In genomic region chr15:5262874-5263504, GRCm38 (mm10) we compare ENCODE assay signal across 18 mouse cellular contexts. TPM values are rescaled to one million over a fixed set of nuclear protein-coding genes. Genes with fewer than 3 reads are reported as not detected.
DNase-seq lines count a peak whose midpoint lies in the region; ATAC-seq lines count a peak whose summit lies in the region.
"Had no signal": no experiment of that assay in that cellular context is flagged by ENCODE, and none has a peak within 500 bp of the region (broad histone marks: within the 10 kb centered on the region; RNA-seq: fewer than 3 reads in every experiment).

No protein-coding gene starts in this region.

- H3K9ac ChIP-seq in forebrain, embryonic 14.5 days (ENCODE audit: low read length), result no peak overlapping the region
- no peak overlapping the region for H3K9ac ChIP-seq in forebrain, embryonic 12.5 days
- no peak overlapping the region for H3K9ac ChIP-seq in kidney, embryonic 14.5 days (ENCODE audit: low read depth, low read length)
- H3K9ac ChIP-seq: heart, embryonic 15.5 days; lung, embryonic 14.5 days; midbrain, embryonic 13.5 days; neural tube, embryonic 12.5 days had no signal

- no peaks in the 10 kb centered on the region for H3K9me3 ChIP-seq in forebrain, embryonic 14.5 days (replicated peaks; ENCODE audit: control insufficient read depth, low read length)
- no peaks in the 10 kb centered on the region for H3K9me3 ChIP-seq in forebrain, embryonic 12.5 days
- H3K9me3 ChIP-seq in kidney, embryonic 14.5 days (ENCODE audit: control insufficient read depth, low read length), result no peaks in the 10 kb centered on the region
- H3K9me3 ChIP-seq: G1E; heart, embryonic 15.5 days; midbrain, embryonic 13.5 days; neural tube, embryonic 12.5 days had no signal

- peak; percentile 32 for DNase-seq in forebrain, embryonic 14.5 days (ENCODE audit: low spot score)
- no peak for DNase-seq in kidney, adult 9 months
- peak; percentile 41 to 52 for DNase-seq in B cell, adult 2 months
- DNase-seq in induced T-regulatory cell, adult 2 months (ENCODE audit: low read depth), result peak; percentile 48
- no peak for DNase-seq in urinary bladder, adult 18-20 months (ENCODE audit: low spot score in 2 of 2)
- DNase-seq in urinary bladder, postnatal 36 days (ENCODE audit: low spot score in 2 of 2), result no peak
- DNase-seq: adrenal gland, postnatal 25 days; cerebellum, adult 11-12 months; gastrocnemius, postnatal 14 days; lung, embryonic 14.5 days had no signal

- WGBS in forebrain, embryonic 14.5 days, result 72% methylated on average over 10 of the region's 10 CpGs
- 81% methylated on average over 10 of the region's 10 CpGs for WGBS in forebrain, embryonic 12.5 days
- WGBS in kidney, embryonic 14.5 days, result 29% methylated on average over 10 of the region's 10 CpGs

- H3K27me3 ChIP-seq in forebrain, embryonic 14.5 days (replicated peaks; ENCODE audit: control insufficient read depth, insufficient read depth, low read length), result no peaks in the 10 kb centered on the region
- H3K27me3 ChIP-seq in forebrain, embryonic 12.5 days, result no peaks in the 10 kb centered on the region
- H3K27me3 ChIP-seq in kidney, embryonic 14.5 days (ENCODE audit: control insufficient read depth, insufficient read depth, low read length), result no peaks in the 10 kb centered on the region
- H3K27me3 ChIP-seq: heart, embryonic 15.5 days; midbrain, embryonic 13.5 days; neural tube, embryonic 12.5 days had no signal

- no peak overlapping the region; the same call in 1 of the 2 replicates for H3K27ac ChIP-seq in forebrain, embryonic 14.5 days (ENCODE audit: low read depth, low read length)
- H3K27ac ChIP-seq in forebrain, embryonic 12.5 days, result no peak overlapping the region
- H3K27ac ChIP-seq in kidney, embryonic 14.5 days (ENCODE audit: low read depth, low read length), result no peak overlapping the region
- H3K27ac ChIP-seq: heart, embryonic 15.5 days; midbrain, embryonic 13.5 days; neural tube, embryonic 12.5 days had no signal

- ATAC-seq in forebrain, embryonic 14.5 days, result no peak
- no peak for ATAC-seq in forebrain, embryonic 12.5 days (ENCODE audit: low FRiP score)
- ATAC-seq in kidney, embryonic 14.5 days (ENCODE audit: low FRiP score, low TSS enrichment), result 0 out of 2 replicates have a peak, but pooled peaks have one; percentile 37
- ATAC-seq: intestine, postnatal 0 days; midbrain, embryonic 13.5 days had no signal

- no peaks in the 10 kb centered on the region for H3K36me3 ChIP-seq in forebrain, embryonic 14.5 days (ENCODE audit: control insufficient read depth, insufficient read depth, low read length)
- no peaks in the 10 kb centered on the region for H3K36me3 ChIP-seq in forebrain, embryonic 12.5 days (replicated peaks)
- H3K36me3 ChIP-seq in kidney, embryonic 14.5 days (ENCODE audit: control insufficient read depth, insufficient read depth, low read length), result no peaks in the 10 kb centered on the region
- H3K36me3 ChIP-seq: G1E; heart, embryonic 15.5 days; midbrain, embryonic 13.5 days; neural tube, embryonic 12.5 days had no signal

- no peak overlapping the region for H3K4me2 ChIP-seq in forebrain, embryonic 14.5 days (ENCODE audit: low read length)
- no peak overlapping the region for H3K4me2 ChIP-seq in forebrain, embryonic 12.5 days
- no peak overlapping the region; the same call in 1 of the 2 replicates for H3K4me2 ChIP-seq in kidney, embryonic 14.5 days (replicated peaks; ENCODE audit: low read depth, low read length)
- H3K4me2 ChIP-seq: heart, embryonic 15.5 days; lung, embryonic 14.5 days; midbrain, embryonic 13.5 days; neural tube, embryonic 12.5 days had no signal

- H3K4me1 ChIP-seq in forebrain, embryonic 14.5 days (ENCODE audit: control insufficient read depth, insufficient read depth, low read length), result no peaks in the 10 kb centered on the region
- H3K4me1 ChIP-seq in forebrain, embryonic 12.5 days, result no peaks in the 10 kb centered on the region
- peaks cover 22% of the 10 kb centered on the region; the same call in 1 of the 2 replicates for H3K4me1 ChIP-seq in kidney, embryonic 14.5 days (ENCODE audit: control insufficient read depth, insufficient read depth, low read length)
- H3K4me1 ChIP-seq: heart, embryonic 15.5 days; midbrain, embryonic 13.5 days; neural tube, embryonic 12.5 days had no signal

- no peak overlapping the region for H3K4me3 ChIP-seq in forebrain, embryonic 14.5 days (ENCODE audit: low read depth, low read length)
- H3K4me3 ChIP-seq in forebrain, embryonic 12.5 days (replicated peaks), result no peak overlapping the region
- no peak overlapping the region for H3K4me3 ChIP-seq in kidney, embryonic 14.5 days (ENCODE audit: low read length)
- H3K4me3 ChIP-seq: erythroblast, embryonic 14.5 days; heart, embryonic 15.5 days; midbrain, embryonic 13.5 days; neural tube, embryonic 12.5 days had no signal

RNA-seq across cellular contexts. Expression of gene Ptger4, which starts 19.0 kb away (rescaled TPM):
- 0.42 and 0.51 TPM in 2 replicates for polyA plus RNA-seq in forebrain, embryonic 14.5 days (2014; fragmentation: Nextera tagmentation; extraction: Ambion mirVana)
- polyA plus RNA-seq in forebrain, embryonic 12.5 days (2016; fragmentation: Nextera tagmentation; extraction: Ambion mirVana), result 0.82 and 0.84 TPM in 2 replicates
- polyA plus RNA-seq in kidney, embryonic 14.5 days (2014; fragmentation: Nextera tagmentation; extraction: Ambion mirVana), result 3.0 and 5.9 TPM in 2 replicates

Comparison
In these comparisons a context has a peak if more than half of its experiments do, and no peak if none do; other contexts are left out.
1. DNase-seq: peak in forebrain, embryonic 14.5 days (single experiment), B cell, adult 2 months (2 of 2) and induced T-regulatory cell, adult 2 months (single experiment); none in kidney, adult 9 months (single experiment), urinary bladder, adult 18-20 months (0 of 2) and urinary bladder, postnatal 36 days (0 of 2).